In the genomic region with DNA sequence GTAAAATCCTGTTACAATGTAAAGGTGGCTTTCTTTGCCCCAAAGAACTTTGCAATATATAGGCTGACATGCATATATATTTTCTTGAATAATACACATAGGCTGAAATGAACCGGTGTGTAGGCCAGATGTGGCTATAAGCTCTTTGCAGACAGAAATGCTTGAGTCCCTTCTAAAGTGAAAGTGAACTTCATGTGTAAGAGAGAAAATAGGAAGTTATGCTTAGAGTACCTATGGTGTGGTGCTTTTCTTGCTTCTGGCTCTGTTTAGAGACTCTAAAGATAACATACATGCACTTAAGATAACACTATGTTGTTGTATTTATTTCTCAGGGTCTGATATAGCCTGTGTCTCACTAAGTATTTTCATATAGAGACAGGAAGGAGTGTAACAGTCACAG, we compare ENCODE assay signal across 21 mouse cellular contexts. TPM values are rescaled to one million over a fixed set of nuclear protein-coding genes. Genes with fewer than 3 reads are reported as not detected.
"Had no signal": no experiment of that assay in that cellular context is flagged by ENCODE, and none has a peak within 500 bp of the region (broad histone marks: within the 10 kb centered on the region; RNA-seq: fewer than 3 reads in every experiment).

No protein-coding gene starts in this region.

- H3K4me2 ChIP-seq: heart, embryonic 12.5 days; hindbrain, embryonic 13.5 days; hindbrain, embryonic 15.5 days; kidney, embryonic 15.5 days; limb, embryonic 13.5 days; limb, embryonic 15.5 days; liver, embryonic 13.5 days; liver, embryonic 15.5 days had no signal

- ATAC-seq: hindbrain, postnatal 0 days; intestine, embryonic 16.5 days had no signal

- H3K4me3 ChIP-seq: heart, embryonic 10.5 days; heart, embryonic 12.5 days; hindbrain, embryonic 13.5 days; hindbrain, embryonic 15.5 days; kidney, embryonic 15.5 days; layer of hippocampus, adult 2 months; left cerebral cortex, adult 2 months; limb, embryonic 13.5 days; limb, embryonic 15.5 days; liver, embryonic 13.5 days; liver, embryonic 15.5 days had no signal

- H3K36me3 ChIP-seq: heart, embryonic 10.5 days; hindbrain, embryonic 13.5 days; hindbrain, embryonic 15.5 days; kidney, embryonic 15.5 days; limb, embryonic 13.5 days; limb, embryonic 15.5 days; liver, embryonic 13.5 days; liver, embryonic 15.5 days had no signal

- DNase-seq: gastrocnemius, postnatal 14 days; heart, postnatal 10 days; heart, postnatal 4 days; kidney, adult 11 months; kidney, adult 9 months; kidney, postnatal 25 days; kidney, postnatal 4 days; liver, embryonic 13.5 days had no signal

- H3K9me3 ChIP-seq: heart, embryonic 10.5 days; heart, embryonic 12.5 days; hindbrain, embryonic 13.5 days; hindbrain, embryonic 15.5 days; kidney, embryonic 15.5 days; limb, embryonic 13.5 days; limb, embryonic 15.5 days; liver, embryonic 13.5 days; liver, embryonic 15.5 days had no signal

- H3K27me3 ChIP-seq: heart, embryonic 12.5 days; hindbrain, embryonic 13.5 days; hindbrain, embryonic 15.5 days; kidney, embryonic 15.5 days; limb, embryonic 13.5 days; limb, embryonic 15.5 days; liver, embryonic 13.5 days; liver, embryonic 15.5 days had no signal

- H3K9ac ChIP-seq: heart, embryonic 12.5 days; hindbrain, embryonic 13.5 days; hindbrain, embryonic 15.5 days; kidney, embryonic 15.5 days; limb, embryonic 13.5 days; limb, embryonic 15.5 days; liver, embryonic 13.5 days; liver, embryonic 15.5 days had no signal

- H3K27ac ChIP-seq: heart, embryonic 10.5 days; hindbrain, embryonic 13.5 days; hindbrain, embryonic 15.5 days; hindbrain, postnatal 0 days; layer of hippocampus, adult 2 months; left cerebral cortex, adult 2 months; limb, embryonic 13.5 days; limb, embryonic 15.5 days; liver, embryonic 13.5 days; liver, embryonic 15.5 days had no signal

- H3K4me1 ChIP-seq: hindbrain, embryonic 13.5 days; hindbrain, embryonic 15.5 days; liver, embryonic 13.5 days; liver, embryonic 15.5 days had no signal

RNA-seq across cellular contexts. Expression of a gene that starts 58.3 kb away (rescaled TPM):
- total RNA-seq: granulocyte monocyte progenitor cell, adult 5-6 weeks had no signal
